Mouse (Mus musculus) thymus, adult 2 months (tissue): ENCODE results near the gene Ralb. TPM values are rescaled to one million over a fixed set of nuclear protein-coding genes. Genes with fewer than 3 reads are reported as not detected.

ENCODE experiments used
- DNase-seq: peaks from one replicate; pipeline ENCODE4 v3.0.0; 2021
- H3K27ac ChIP-seq: fragments of 200-500 bp; 2 replicates; pipeline ENCODE4 v1.5.1; 2012; ENCODE audit warnings: low read length, control low read depth; ENCODE audit not compliant: control insufficient read depth, insufficient read depth
- H3K27me3 ChIP-seq: fragments of 200-500 bp; 2 replicates; pipeline ENCODE4 v1.6.1; 2012; ENCODE audit warnings: mild to moderate bottlenecking, low read length, moderate library complexity, mixed read lengths; ENCODE audit not compliant: control insufficient read depth, insufficient read depth
- H3K36me3 ChIP-seq: fragments of 200-500 bp; 2 replicates; pipeline ENCODE4 v1.6.1; 2012; ENCODE audit warnings: mild to moderate bottlenecking, low read length, moderate library complexity; ENCODE audit not compliant: control insufficient read depth, insufficient read depth
- H3K4me1 ChIP-seq: fragments of 200-500 bp; replicated peaks from 2 replicates; pipeline ENCODE4 v1.6.1; 2012; ENCODE audit warnings: low read length; ENCODE audit not compliant: control insufficient read depth, insufficient read depth
- H3K4me3 ChIP-seq: fragments of 200-500 bp; 2 replicates; pipeline ENCODE4 v1.5.1; 2012; ENCODE audit warnings: mild to moderate bottlenecking, low read length, control low read depth, moderate library complexity; ENCODE audit not compliant: control insufficient read depth, insufficient read depth
- CTCF ChIP-seq: fragments of 200-500 bp; IDR thresholded peaks from 2 replicates; pipeline ENCODE4 v1.5.1; 2012; ENCODE audit warnings: mild to moderate bottlenecking, control low read depth, low read length, moderate library complexity, borderline replicate concordance; ENCODE audit not compliant: control insufficient read depth, poor library complexity, insufficient read depth; ENCODE audit errors: extremely low read depth
- POLR2A ChIP-seq: fragments of 200-500 bp; IDR thresholded peaks from 2 replicates; pipeline ENCODE4 v1.6.1; 2012; ENCODE audit warnings: mild to moderate bottlenecking, low read length, control low read depth, moderate library complexity; ENCODE audit not compliant: control insufficient read depth, poor library complexity, insufficient read depth; ENCODE audit errors: extremely low read depth
- WGBS: fragments of 180-500 bp; shearing (Covaris S2); methylation state at CpG from one replicate; pipeline ENCODE4 v1.1.7; 2018; 5-methylcytosine and 5-hydroxymethylcytosine counted together
- polyA plus RNA-seq: library from polyadenylated mRNA; depleted of rRNA; stranded (reverse); fragments of >200 nt; gene quantifications from 2 replicates; pipeline ENCODE4 v1.2.3, GENCODE M21; 2012

Gene Ralb
- polyA plus RNA-seq, 1 experiment: 32.4 TPM

- no peaks in the 10 kb centered on the region for H3K36me3 ChIP-seq
- no peak for DNase-seq
- TF ChIP-seq POLR2A: no peak
- no peak for TF ChIP-seq CTCF
- peaks cover 18% of the 10 kb centered on the region for H3K4me1 ChIP-seq
- no peaks in the 10 kb centered on the region for H3K27me3 ChIP-seq
- no peak overlapping the region for H3K4me3 ChIP-seq
- H3K27ac ChIP-seq: no peak overlapping the region
Measured at GRCm38 (mm10) chr1:119518786-119519185, 14.2 kb upstream of the Ralb start.

- WGBS: 81% methylated on average over 7 of the region's 7 CpGs
- Histone ChIP-seq H3K27ac (peak overlapping the region; percentile 26; the same call in 1 of the 2 replicates), H3K4me1 (peaks cover 18% of the 10 kb centered on the region), H3K36me3 (no peaks in the 10 kb centered on the region), H3K27me3 (no peaks in the 10 kb centered on the region), H3K4me3 (no peak overlapping the region)
- TF ChIP-seq CTCF: no peak
- no peak for TF ChIP-seq POLR2A
- no peak for DNase-seq
Measured at GRCm38 (mm10) chr1:119518060-119518459, 13.5 kb upstream of the Ralb start.

- WGBS: 82% methylated on average over 8 of the region's 8 CpGs
Measured at GRCm38 (mm10) chr1:119510857-119511256, 6.3 kb upstream of the Ralb start.

GRCm38 (mm10) chr1:119510409-119510808, 5.8 kb upstream of the Ralb start:
- Histone ChIP-seq H3K4me1 (no peaks in the 10 kb centered on the region), H3K4me3 (no peak overlapping the region), H3K36me3 (no peaks in the 10 kb centered on the region), H3K27me3 (no peaks in the 10 kb centered on the region), H3K27ac (no peak overlapping the region)
- WGBS: 71% methylated on average over 9 of the region's 9 CpGs
- DNase-seq: no peak
- no peak for TF ChIP-seq CTCF
- no peak for TF ChIP-seq POLR2A

More at GRCm38 (mm10) chr1:119510857-119511256, 6.3 kb upstream of the Ralb start:
- H3K4me3 ChIP-seq: no peak overlapping the region
- no peaks in the 10 kb centered on the region for H3K27me3 ChIP-seq
- TF ChIP-seq POLR2A (no peak), CTCF (no peak)
- H3K36me3 ChIP-seq: no peaks in the 10 kb centered on the region
- DNase-seq: no peak
- no peaks in the 10 kb centered on the region for H3K4me1 ChIP-seq
- no peak overlapping the region for H3K27ac ChIP-seq

- Histone ChIP-seq H3K27me3 (no peaks in the 10 kb centered on the region), H3K36me3 (no peaks in the 10 kb centered on the region), H3K4me1 (peaks cover 4% of the 10 kb centered on the region; the same call in 1 of the 2 replicates), H3K4me3 (no peak overlapping the region), H3K27ac (no peak overlapping the region)
- 77% methylated on average over 7 of the region's 7 CpGs for WGBS
- DNase-seq: no peak
- TF ChIP-seq POLR2A: no peak
- no peak for TF ChIP-seq CTCF
Measured at GRCm38 (mm10) chr1:119509474-119509873, 4.9 kb upstream of the Ralb start.

- no peak overlapping the region for H3K27ac ChIP-seq
- H3K27me3 ChIP-seq: no peaks in the 10 kb centered on the region
- peaks cover 11% of the 10 kb centered on the region for H3K4me1 ChIP-seq
- no peaks in the 10 kb centered on the region for H3K36me3 ChIP-seq
- DNase-seq: no peak
- no peak for TF ChIP-seq CTCF
- no peak for TF ChIP-seq POLR2A
- WGBS: 81% methylated on average over 4 of the region's 4 CpGs
- H3K4me3 ChIP-seq: no peak overlapping the region
Measured at GRCm38 (mm10) chr1:119508548-119508947, 4.0 kb upstream of the Ralb start.

GRCm38 (mm10) chr1:119505951-119506350, 1.4 kb upstream of the Ralb start:
- H3K36me3 ChIP-seq: no peaks in the 10 kb centered on the region
- peaks cover 24% of the 10 kb centered on the region for H3K4me1 ChIP-seq
- DNase-seq: no peak
- WGBS: 79% methylated on average over 3 of the region's 3 CpGs
- TF ChIP-seq CTCF (no peak), POLR2A (no peak)
- H3K27ac ChIP-seq: no peak overlapping the region
- no peaks in the 10 kb centered on the region for H3K27me3 ChIP-seq
- no peak overlapping the region for H3K4me3 ChIP-seq
